Mouse (Mus musculus): ENCODE measurements around the gene Pogz.

DNA sequence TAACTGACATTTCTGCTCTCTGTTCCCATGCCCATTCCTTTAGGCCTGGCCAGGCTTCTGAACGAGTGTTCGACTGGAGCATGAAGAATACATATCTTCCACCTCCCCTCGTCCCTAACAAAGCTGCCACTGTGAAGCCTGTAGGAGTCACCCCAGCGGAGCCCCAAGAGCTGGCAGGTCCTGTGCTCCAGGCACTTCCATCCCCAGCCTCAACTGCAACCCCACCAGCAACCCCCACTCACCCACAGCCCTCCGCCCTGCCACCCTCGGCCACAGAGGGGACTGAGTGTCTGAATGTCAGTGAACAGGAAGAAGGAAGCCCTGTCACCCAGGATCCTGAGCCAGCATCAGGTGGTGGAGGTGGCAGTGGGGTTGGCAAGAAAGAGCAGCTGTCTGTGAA lies 41.3 kb downstream of the Pogz start:
- TF ChIP-seq CTCF (IDR thresholded peaks at IDR 0.05; ENCODE audit: low read depth) (no peak), EP300 (IDR thresholded peaks at IDR 0.05; ENCODE audit: low read depth) (no peak)

All from liver, embryonic 14.5 days (tissue).